Mouse (Mus musculus): ENCODE data around the gene Pbsn. TPM values are rescaled to one million over a fixed set of nuclear protein-coding genes. Genes with fewer than 3 reads are reported as not detected.

The Pbsn gene
- polyA plus RNA-seq, 1 experiment from 2014 or later: not detected

- Histone ChIP-seq H3K36me3 (no peaks in the 10 kb centered on the region), H3K27me3 (ENCODE audit: low read depth, poor library complexity, severe bottlenecking) (no peaks in the 10 kb centered on the region), H3K4me3 (peak overlapping the region; percentile 62), H3K9me3 (replicated peaks) (no peaks in the 10 kb centered on the region), H3K4me1 (0 out of 2 replicates have a peak, but pooled peaks cover 6% of the 10 kb centered on the region), H3K27ac (peak overlapping the region; percentile 82)
- WGBS: 13% methylated on average over 61 of the region's 61 CpGs
- peak; percentile 31 for DNase-seq (ENCODE audit: low spot score)
Observed at GRCm38 (mm10) chrX:77794962-77795857, 58.2 kb downstream of the Pbsn start.

GRCm38 (mm10) chrX:77788675-77789074 lies 64.7 kb downstream of the Pbsn start:
- 85% methylated on average over 3 of the region's 3 CpGs for WGBS
- no peak overlapping the region for H3K27ac ChIP-seq
- no peaks in the 10 kb centered on the region for H3K9me3 ChIP-seq (replicated peaks)
- no peak for DNase-seq (ENCODE audit: low spot score)
- no peaks in the 10 kb centered on the region for H3K27me3 ChIP-seq (ENCODE audit: low read depth, poor library complexity, severe bottlenecking)
- H3K4me1 ChIP-seq: no peaks in the 10 kb centered on the region
- peaks cover 9% of the 10 kb centered on the region for H3K36me3 ChIP-seq
- no peak overlapping the region for H3K4me3 ChIP-seq

Other genes starting within 250 kb of the Pbsn start
- gene Prkx, start 57.3 kb downstream of the Pbsn start, polyA plus RNA-seq (2016; fragmentation: Nextera tagmentation; extraction: Ambion mirVana): 10.3 and 13.2 TPM in 2 replicates
- gene Gm14744, start 11.1 kb upstream of the Pbsn start, polyA plus RNA-seq (2016; fragmentation: Nextera tagmentation; extraction: Ambion mirVana): not detected in 2 replicates
- gene 5430402E10Rik, start 71.4 kb upstream of the Pbsn start, polyA plus RNA-seq (2016; fragmentation: Nextera tagmentation; extraction: Ambion mirVana): not detected in 2 replicates
- not detected in 2 replicates for gene Obp1a, start 237.8 kb upstream of the Pbsn start, polyA plus RNA-seq (2016; fragmentation: Nextera tagmentation; extraction: Ambion mirVana)

All from limb, embryonic 10.5 days (tissue).